Mouse (Mus musculus) embryonic facial prominence, embryonic 11.5 days (tissue): ENCODE data around the gene Rai14. TPM values are rescaled to one million over a fixed set of nuclear protein-coding genes. Genes with fewer than 3 reads are reported as not detected.

Experiments
- ATAC-seq: fragments of 200-750 bp; cut with Nextera tagmentation; replicated peaks from 2 replicates; pipeline ENCODE4 v1.8.0; 2017; ENCODE audit warnings: low read depth; ENCODE audit not compliant: insufficient number of reproducible peaks, low FRiP score, low TSS enrichment
- DNase-seq: peaks from one replicate; pipeline ENCODE4 v3.0.0-alpha.2; 2015; ENCODE audit warnings: low spot score
- H3K27ac ChIP-seq: fragments of 300-500 bp; sonication (generic); replicated peaks from 2 replicates; pipeline ENCODE4 v1.5.1; 2014; ENCODE audit warnings: mild to moderate bottlenecking, low read depth, low read length, control low read depth
- H3K27me3 ChIP-seq: fragments of 300-500 bp; sonication (generic); 2 replicates; pipeline ENCODE4 v1.6.1; 2014; ENCODE audit warnings: mild to moderate bottlenecking, low read length, moderate library complexity, mixed read lengths; ENCODE audit not compliant: control insufficient read depth, insufficient read depth
- H3K36me3 ChIP-seq: fragments of 300-500 bp; sonication (generic); replicated peaks from 2 replicates; pipeline ENCODE4 v1.6.1; 2014; ENCODE audit warnings: low read depth, mild to moderate bottlenecking, low read length, moderate library complexity, mixed read lengths; ENCODE audit not compliant: control insufficient read depth, insufficient read depth
- H3K4me1 ChIP-seq: fragments of 300-500 bp; sonication (generic); 2 replicates; pipeline ENCODE4 v1.6.1; 2014; ENCODE audit warnings: low read length, mixed read lengths; ENCODE audit not compliant: control insufficient read depth, insufficient read depth
- H3K4me2 ChIP-seq: fragments of 300-500 bp; sonication (generic); 2 replicates; pipeline ENCODE4 v1.6.1; 2014; ENCODE audit warnings: low read depth, mild to moderate bottlenecking, control low read depth, low read length, moderate library complexity
- H3K4me3 ChIP-seq: fragments of 300-500 bp; sonication (generic); 2 replicates; pipeline ENCODE4 v1.5.1; 2014; ENCODE audit warnings: low read depth, low read length, control low read depth
- H3K9ac ChIP-seq: fragments of 300-500 bp; sonication (generic); replicated peaks from 2 replicates; pipeline ENCODE4 v1.6.1; 2014; ENCODE audit warnings: mild to moderate bottlenecking, control low read depth, low read length
- H3K9me3 ChIP-seq: fragments of 300-500 bp; sonication (generic); replicated peaks from 2 replicates; pipeline ENCODE4 v1.6.1; 2016; ENCODE audit warnings: mild to moderate bottlenecking, low read length, inconsistent platforms, mixed read lengths; ENCODE audit not compliant: control insufficient read depth
- WGBS: fragments of 180-500 bp; shearing (Covaris S2); extraction: QIAGEN DNeasy Blood & Tissue Kit; methylation state at CpG from one replicate; pipeline ENCODE4 v1.1.7; 2014; 5-methylcytosine and 5-hydroxymethylcytosine counted together
- polyA plus RNA-seq: library from polyadenylated mRNA; unstranded; fragments of >200 nt; fragmentation: Nextera tagmentation; extraction: Ambion mirVana; gene quantifications from 2 replicates; pipeline ENCODE4 v1.2.1, GENCODE M21; 2014

The Rai14 gene
- polyA plus RNA-seq, 1 experiment from 2014 or later: 92.0 TPM

DNA sequence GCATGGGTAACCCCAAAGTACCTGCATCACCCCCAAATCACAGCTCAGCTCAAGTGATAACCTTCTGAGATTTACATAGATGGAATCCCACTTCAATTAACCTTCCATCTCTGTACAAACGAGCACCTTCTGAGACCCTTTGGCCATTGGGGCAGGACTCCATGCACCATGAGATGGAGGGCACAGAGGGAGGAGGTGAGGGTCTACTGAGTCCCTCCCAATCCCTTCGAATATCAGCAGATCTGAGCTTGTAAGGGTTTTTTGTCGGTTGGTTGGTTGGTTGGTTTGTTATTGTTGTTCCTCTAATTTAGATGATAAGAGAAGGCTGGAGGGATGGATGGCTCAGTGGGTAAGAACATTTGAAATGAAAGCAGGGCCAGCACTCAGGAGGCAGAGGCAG, 5.1 kb upstream of the Rai14 start:
- H3K36me3 ChIP-seq: no peaks in the 10 kb centered on the region
- no peak overlapping the region for H3K27ac ChIP-seq
- no peaks in the 10 kb centered on the region for H3K9me3 ChIP-seq
- ATAC-seq (no peak), DNase-seq (no peak)
- H3K4me2 ChIP-seq: no peak overlapping the region
- no peak overlapping the region for H3K9ac ChIP-seq
- no peaks in the 10 kb centered on the region for H3K27me3 ChIP-seq
- H3K4me3 ChIP-seq: no peak overlapping the region
- 87% methylated on average over 3 of the region's 3 CpGs for WGBS
- H3K4me1 ChIP-seq: peaks cover 2% of the 10 kb centered on the region; the same call in 1 of the 2 replicates

DNA sequence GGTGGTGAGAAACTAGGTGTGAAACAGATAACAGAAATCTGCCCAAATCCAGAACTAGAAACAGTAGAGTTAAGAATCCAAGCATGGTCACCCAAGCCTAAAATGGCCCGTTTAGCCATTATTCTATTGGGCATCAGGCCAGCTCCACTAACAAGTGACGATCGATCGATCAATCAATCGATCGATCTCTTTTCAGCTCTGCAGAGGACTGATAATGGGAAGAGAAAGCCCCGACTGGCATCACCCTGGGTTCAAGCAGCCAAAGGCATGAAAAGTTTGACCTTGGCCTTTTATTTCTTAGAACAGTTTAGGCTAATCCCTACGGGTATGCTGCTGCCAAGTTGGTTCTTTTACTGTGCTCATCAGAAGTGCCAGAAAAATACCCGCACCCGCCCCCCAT, 4.3 kb upstream of the Rai14 start:
- 93% methylated on average over 10 of the region's 10 CpGs for WGBS
- DNase-seq (no peak), ATAC-seq (no peak)
- Histone ChIP-seq H3K4me3 (no peak overlapping the region), H3K9ac (no peak overlapping the region), H3K4me2 (no peak overlapping the region), H3K27me3 (no peaks in the 10 kb centered on the region), H3K4me1 (peaks cover 2% of the 10 kb centered on the region; the same call in 1 of the 2 replicates), H3K27ac (no peak overlapping the region), H3K9me3 (no peaks in the 10 kb centered on the region), H3K36me3 (no peaks in the 10 kb centered on the region)

DNA sequence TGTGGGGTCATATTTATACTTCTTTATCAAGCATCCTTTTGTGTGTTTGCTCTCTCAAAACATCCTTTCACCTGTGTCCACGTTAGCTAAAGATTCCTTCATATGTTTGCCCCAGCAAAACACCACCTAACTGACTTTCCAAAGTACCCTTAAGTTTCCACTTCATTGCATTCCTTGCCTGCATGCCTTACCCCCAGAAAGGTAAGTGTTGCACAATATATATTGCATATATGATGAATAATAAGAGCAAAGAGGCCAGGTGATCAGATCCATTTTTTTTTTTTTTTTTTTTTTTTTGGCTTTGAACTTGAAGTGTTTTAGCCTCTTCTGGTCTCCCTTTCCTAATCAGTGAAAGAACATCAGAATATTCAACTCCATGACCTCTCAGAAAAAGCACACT, 2.9 kb upstream of the Rai14 start:
- Histone ChIP-seq H3K27ac (no peak overlapping the region), H3K4me1 (no peaks in the 10 kb centered on the region), H3K27me3 (no peaks in the 10 kb centered on the region), H3K4me2 (no peak overlapping the region), H3K4me3 (no peak overlapping the region), H3K9ac (no peak overlapping the region), H3K9me3 (no peaks in the 10 kb centered on the region), H3K36me3 (no peaks in the 10 kb centered on the region)
- no peak for ATAC-seq
- WGBS: 83% methylated on average over 1 of the region's 1 CpGs
- no peak for DNase-seq

DNA sequence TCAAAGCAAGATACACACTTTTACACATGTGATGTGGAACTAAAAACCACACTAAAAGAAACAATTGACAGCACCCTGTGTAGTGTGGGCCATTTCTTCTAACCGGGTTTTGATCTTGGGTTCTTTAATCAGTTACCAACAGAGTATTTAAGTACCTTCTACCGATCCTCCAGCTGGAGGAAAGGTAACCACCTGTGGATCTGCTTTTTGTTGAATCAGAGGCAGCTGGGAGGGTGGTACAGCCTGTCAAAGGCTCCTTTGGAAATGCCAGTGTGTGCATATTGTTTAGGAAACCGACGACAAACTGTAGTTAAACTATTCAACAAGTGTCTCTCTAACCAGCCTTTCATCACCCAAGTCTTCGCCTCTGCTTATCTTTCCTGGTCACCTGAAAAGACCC, 1.5 kb upstream of the Rai14 start:
- 17% methylated on average over 5 of the region's 5 CpGs for WGBS
- no peak for DNase-seq
- Histone ChIP-seq H3K4me2 (no peak overlapping the region), H3K9ac (no peak overlapping the region), H3K36me3 (no peaks in the 10 kb centered on the region), H3K27me3 (no peaks in the 10 kb centered on the region), H3K4me1 (0 out of 2 replicates have a peak, but pooled peaks cover 2% of the 10 kb centered on the region), H3K4me3 (no peak overlapping the region), H3K27ac (no peak overlapping the region), H3K9me3 (no peaks in the 10 kb centered on the region)
- no peak for ATAC-seq

DNA sequence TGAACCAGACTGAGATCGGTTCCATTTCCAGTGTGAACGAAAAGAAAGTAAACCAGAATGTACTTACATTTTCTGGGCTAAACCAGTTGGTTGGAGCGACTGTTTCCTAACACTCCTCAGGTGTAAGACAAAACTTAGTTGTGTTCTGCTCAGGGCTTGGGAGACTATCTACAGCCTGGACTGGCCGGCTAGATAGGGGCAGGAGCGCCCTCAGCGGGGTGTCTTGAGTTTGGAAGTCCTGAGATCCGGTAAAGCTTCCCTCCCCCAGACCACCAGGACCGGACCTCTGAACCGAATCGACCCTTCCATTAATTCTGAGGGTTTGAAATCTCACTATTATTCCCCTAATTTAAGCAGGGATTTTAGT, 698 bp upstream of the Rai14 start:
- Histone ChIP-seq H3K27me3 (no peaks in the 10 kb centered on the region), H3K9ac (peak overlapping the region; percentile 78), H3K4me1 (0 out of 2 replicates have a peak, but pooled peaks cover 2% of the 10 kb centered on the region), H3K27ac (peak overlapping the region; percentile 88; the same call in 1 of the 2 replicates), H3K36me3 (no peaks in the 10 kb centered on the region), H3K4me2 (peak overlapping the region; percentile 81), H3K9me3 (no peaks in the 10 kb centered on the region), H3K4me3 (peak overlapping the region; percentile 69)
- DNase-seq (peak; percentile 61), ATAC-seq (peak; percentile 27; the same call in 1 of the 2 replicates)
- WGBS: 0% methylated on average over 10 of the region's 10 CpGs

DNA sequence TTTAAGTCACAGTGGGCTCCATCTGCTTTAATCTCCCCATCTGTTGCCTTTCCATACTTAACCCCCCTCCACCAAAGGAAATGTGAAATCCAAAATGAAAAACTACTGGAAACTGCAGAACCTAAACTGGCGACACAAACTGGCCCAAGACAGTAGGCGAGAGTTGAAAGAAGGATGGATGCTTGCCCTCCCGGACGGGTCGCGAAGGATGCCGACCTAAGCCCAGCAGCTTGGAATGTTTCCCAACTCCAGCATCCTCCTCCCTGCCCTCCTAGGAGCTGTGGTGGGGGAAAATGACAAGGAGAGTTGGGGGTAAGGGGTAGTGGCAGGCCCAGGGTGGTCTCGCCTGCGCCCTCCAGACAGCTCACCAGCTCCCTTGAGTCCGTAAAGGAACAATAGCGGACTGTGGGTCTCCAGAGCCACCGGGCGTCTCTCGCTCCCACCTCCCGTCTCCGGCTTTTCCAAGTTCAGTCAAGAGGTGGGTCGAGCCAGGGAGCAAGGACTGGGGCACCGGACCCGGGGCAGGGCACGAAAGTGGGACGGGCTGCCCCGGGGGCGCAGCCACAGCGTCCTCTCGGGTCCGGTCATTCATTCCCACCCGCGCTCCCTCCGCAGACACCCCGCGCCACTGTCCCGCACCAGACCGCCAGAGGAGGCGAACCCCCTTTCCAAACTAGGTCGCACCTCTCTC, 653 bp downstream of the Rai14 start:
- H3K36me3 ChIP-seq: no peaks in the 10 kb centered on the region
- under 1% methylated on average over 32 of the region's 35 CpGs for WGBS
- H3K27ac ChIP-seq: peak overlapping the region; percentile 88
- peak overlapping the region; percentile 69 for H3K4me3 ChIP-seq
- peak; percentile 52 for DNase-seq
- peak overlapping the region; percentile 81 for H3K4me2 ChIP-seq
- peak overlapping the region; percentile 78 for H3K9ac ChIP-seq
- peak; percentile 49 for ATAC-seq
- H3K4me1 ChIP-seq: 0 out of 2 replicates have a peak, but pooled peaks cover 2% of the 10 kb centered on the region
- no peaks in the 10 kb centered on the region for H3K9me3 ChIP-seq
- H3K27me3 ChIP-seq: no peaks in the 10 kb centered on the region

DNA sequence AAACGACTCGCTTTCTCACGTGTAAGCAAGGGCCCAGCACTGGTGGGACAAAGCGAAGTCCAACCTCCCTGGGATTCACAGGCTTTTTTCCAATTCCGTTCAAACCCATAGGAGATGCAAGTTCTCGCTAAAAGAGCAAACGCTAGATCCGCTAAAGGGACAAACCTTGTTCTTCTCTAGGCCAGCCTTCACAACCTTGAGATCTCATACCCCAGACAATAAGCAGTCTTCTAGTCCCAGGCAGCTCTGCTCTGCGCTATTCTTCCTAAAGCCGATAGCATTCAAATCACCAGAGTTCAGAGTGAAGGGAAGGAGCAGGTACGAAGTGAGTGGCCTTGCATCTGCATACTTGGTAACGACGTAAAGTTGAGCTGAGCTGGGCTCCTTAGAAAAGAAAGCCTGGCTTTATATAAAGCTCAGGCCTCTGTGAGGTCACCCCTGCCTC, 1.2 kb downstream of the Rai14 start:
- H3K36me3 ChIP-seq: no peaks in the 10 kb centered on the region
- H3K27ac ChIP-seq: peak overlapping the region; percentile 88
- peak overlapping the region; percentile 81 for H3K4me2 ChIP-seq
- H3K9me3 ChIP-seq: no peaks in the 10 kb centered on the region
- H3K4me1 ChIP-seq: 0 out of 2 replicates have a peak, but pooled peaks cover 2% of the 10 kb centered on the region
- H3K27me3 ChIP-seq: no peaks in the 10 kb centered on the region
- DNase-seq (peak; percentile 24), ATAC-seq (no peak)
- peak overlapping the region; percentile 69 for H3K4me3 ChIP-seq
- WGBS: 5% methylated on average over 13 of the region's 13 CpGs
- peak overlapping the region; percentile 78 for H3K9ac ChIP-seq

DNA sequence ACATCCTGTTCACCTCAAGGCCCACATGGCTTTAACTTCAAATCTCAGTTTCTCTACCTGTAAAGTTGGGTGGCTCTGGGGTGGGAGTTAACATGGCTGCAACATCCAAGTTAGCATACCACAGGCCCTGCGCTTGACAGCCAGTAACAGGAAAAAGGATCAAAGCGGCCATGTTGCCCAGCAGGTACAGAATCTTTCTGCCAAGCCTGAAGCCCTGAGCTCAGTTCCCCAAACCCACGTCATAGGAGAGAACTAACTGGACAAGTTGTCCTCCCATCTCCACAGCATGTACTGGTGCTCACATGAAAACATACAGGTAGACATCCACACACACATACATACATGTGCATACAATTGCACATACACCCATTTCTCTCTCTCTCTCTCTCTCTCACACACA, 2.1 kb downstream of the Rai14 start:
- no peak overlapping the region for H3K27ac ChIP-seq
- no peaks in the 10 kb centered on the region for H3K9me3 ChIP-seq
- H3K27me3 ChIP-seq: no peaks in the 10 kb centered on the region
- no peak for DNase-seq
- WGBS: 81% methylated on average over 3 of the region's 3 CpGs
- H3K9ac ChIP-seq: no peak overlapping the region
- ATAC-seq: no peak
- H3K36me3 ChIP-seq: peaks cover 2% of the 10 kb centered on the region; the same call in 1 of the 2 replicates
- H3K4me3 ChIP-seq: peak overlapping the region; percentile 69
- peak overlapping the region; percentile 81 for H3K4me2 ChIP-seq
- 0 out of 2 replicates have a peak, but pooled peaks cover 2% of the 10 kb centered on the region for H3K4me1 ChIP-seq
